Mouse (Mus musculus) embryonic facial prominence, embryonic 12.5 days (tissue): ENCODE measurements around the gene Mrvi1. TPM values are rescaled to one million over a fixed set of nuclear protein-coding genes. Genes with fewer than 3 reads are reported as not detected.

Experiments used
- ATAC-seq: fragments of 200-750 bp; cut with Nextera tagmentation; 2 replicates; pipeline ENCODE4 v1.8.0; 2017; ENCODE audit not compliant: insufficient number of reproducible peaks, insufficient read depth, low FRiP score, low TSS enrichment
- H3K27ac ChIP-seq: fragments of 300-500 bp; sonication (generic); 2 replicates; pipeline ENCODE4 v1.5.1; 2016; ENCODE audit warnings: mild to moderate bottlenecking
- H3K27me3 ChIP-seq: fragments of 300-500 bp; sonication (generic); 2 replicates; pipeline ENCODE4 v1.6.1; 2016; ENCODE audit warnings: mild to moderate bottlenecking, moderate library complexity
- H3K36me3 ChIP-seq: fragments of 300-500 bp; sonication (generic); 2 replicates; pipeline ENCODE4 v1.6.1; 2016; ENCODE audit warnings: mild to moderate bottlenecking
- H3K4me1 ChIP-seq: fragments of 300-500 bp; sonication (generic); 2 replicates; pipeline ENCODE4 v1.6.1; 2016
- H3K4me2 ChIP-seq: fragments of 300-500 bp; sonication (generic); replicated peaks from 2 replicates; pipeline ENCODE4 v1.6.1; 2016; ENCODE audit warnings: mild to moderate bottlenecking, moderate library complexity
- H3K4me3 ChIP-seq: fragments of 300-500 bp; sonication (generic); 2 replicates; pipeline ENCODE4 v1.5.1; 2016; ENCODE audit warnings: mild to moderate bottlenecking
- H3K9ac ChIP-seq: fragments of 300-500 bp; sonication (generic); 2 replicates; pipeline ENCODE4 v1.6.1; 2016; ENCODE audit warnings: mild to moderate bottlenecking, moderate library complexity
- H3K9me3 ChIP-seq: fragments of 300-500 bp; sonication (generic); 2 replicates; pipeline ENCODE4 v1.6.1; 2016; ENCODE audit warnings: mild to moderate bottlenecking, moderate library complexity
- WGBS: fragments of 180-500 bp; shearing (Covaris S2); methylation state at CpG from one replicate; pipeline ENCODE4 v1.1.7; 2016; 5-methylcytosine and 5-hydroxymethylcytosine counted together
- polyA plus RNA-seq: library from polyadenylated mRNA; unstranded; fragments of >200 nt; fragmentation: Nextera tagmentation; extraction: Ambion mirVana; gene quantifications from 2 replicates; pipeline ENCODE4 v1.2.1, GENCODE M21; 2016

The Mrvi1 gene
- polyA plus RNA-seq, 1 experiment from 2014 or later: 1.2 TPM

DNA sequence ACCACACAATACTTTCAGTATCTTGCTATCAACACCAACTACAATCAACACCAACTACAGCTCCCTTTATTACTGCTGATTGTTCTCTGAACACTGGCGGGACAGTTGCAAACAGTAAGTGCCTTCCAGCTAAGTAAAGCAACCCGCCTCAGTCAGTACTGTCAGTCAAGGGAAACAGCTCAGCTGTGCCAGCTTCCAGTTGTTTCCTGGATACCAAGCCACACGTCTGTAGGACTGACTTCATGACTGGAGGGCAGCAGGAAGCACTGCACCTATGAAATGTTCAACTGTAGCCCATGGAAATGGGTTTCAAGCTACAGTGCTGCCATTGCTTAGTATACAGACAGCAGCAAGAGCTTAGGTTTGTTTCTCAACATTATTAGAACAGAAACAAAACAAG, 147.7 kb downstream of the Mrvi1 start:
- H3K36me3 ChIP-seq: 0 out of 2 replicates have a peak, but pooled peaks cover 7% of the 10 kb centered on the region
- no peak overlapping the region for H3K4me3 ChIP-seq
- H3K27ac ChIP-seq: no peak overlapping the region
- no peak overlapping the region for H3K4me2 ChIP-seq
- H3K4me1 ChIP-seq: no peaks in the 10 kb centered on the region
- 57% methylated on average over 3 of the region's 3 CpGs for WGBS
- no peaks in the 10 kb centered on the region for H3K9me3 ChIP-seq
- H3K9ac ChIP-seq: no peak overlapping the region
- no peak for ATAC-seq
- H3K27me3 ChIP-seq: no peaks in the 10 kb centered on the region

DNA sequence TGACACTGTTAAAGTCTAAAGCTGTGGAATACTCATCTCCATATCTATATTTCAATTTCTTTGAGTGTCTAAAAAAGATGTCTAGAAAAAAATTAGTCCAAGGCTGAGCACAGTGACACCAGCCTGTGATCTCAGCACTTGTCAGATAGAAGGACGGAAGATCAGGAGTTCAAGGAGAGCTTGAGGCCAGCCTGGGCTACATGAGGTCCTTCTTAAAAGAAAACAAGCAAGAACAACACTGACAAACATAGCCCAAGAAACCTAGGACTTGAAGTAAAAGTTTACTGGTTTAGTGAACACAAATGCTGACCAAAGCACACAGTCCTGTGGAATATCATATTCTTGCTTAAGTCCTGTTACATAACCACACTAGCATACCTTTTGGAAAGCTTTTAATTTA, 148.2 kb downstream of the Mrvi1 start:
- H3K4me2 ChIP-seq: no peak overlapping the region
- no peaks in the 10 kb centered on the region for H3K9me3 ChIP-seq
- no peak for ATAC-seq
- no peak overlapping the region for H3K4me3 ChIP-seq
- WGBS: 97% methylated on average over 1 of the region's 1 CpGs
- H3K27me3 ChIP-seq: no peaks in the 10 kb centered on the region
- no peak overlapping the region for H3K27ac ChIP-seq
- no peak overlapping the region for H3K9ac ChIP-seq
- peaks cover 9% of the 10 kb centered on the region; the same call in 1 of the 2 replicates for H3K36me3 ChIP-seq
- H3K4me1 ChIP-seq: no peaks in the 10 kb centered on the region

DNA sequence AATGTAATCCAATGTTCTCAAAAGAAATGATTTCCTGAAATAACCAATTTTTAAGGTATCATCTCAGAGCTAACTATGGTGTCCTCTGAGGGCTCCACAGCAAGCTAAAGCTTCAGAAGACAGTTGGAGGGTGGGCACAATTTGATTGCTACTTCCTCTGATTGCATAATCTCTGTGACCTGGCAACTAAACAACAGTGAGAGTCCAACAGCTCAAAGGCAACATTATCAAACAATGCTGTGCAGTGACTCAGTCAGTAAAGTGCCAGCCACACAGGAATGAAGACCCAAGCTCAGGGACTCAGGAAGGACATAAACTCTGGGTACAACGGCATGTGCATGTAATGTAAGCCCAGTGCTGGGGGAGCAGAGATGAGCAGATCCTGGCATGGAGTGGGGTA, 149.2 kb downstream of the Mrvi1 start:
- Histone ChIP-seq H3K4me3 (no peak overlapping the region), H3K36me3 (peaks cover 13% of the 10 kb centered on the region; the same call in 1 of the 2 replicates), H3K9me3 (no peaks in the 10 kb centered on the region), H3K4me1 (no peaks in the 10 kb centered on the region), H3K27ac (no peak overlapping the region), H3K9ac (no peak overlapping the region), H3K4me2 (no peak overlapping the region), H3K27me3 (no peaks in the 10 kb centered on the region)
- WGBS: 81% methylated on average over 1 of the region's 1 CpGs
- no peak for ATAC-seq

DNA sequence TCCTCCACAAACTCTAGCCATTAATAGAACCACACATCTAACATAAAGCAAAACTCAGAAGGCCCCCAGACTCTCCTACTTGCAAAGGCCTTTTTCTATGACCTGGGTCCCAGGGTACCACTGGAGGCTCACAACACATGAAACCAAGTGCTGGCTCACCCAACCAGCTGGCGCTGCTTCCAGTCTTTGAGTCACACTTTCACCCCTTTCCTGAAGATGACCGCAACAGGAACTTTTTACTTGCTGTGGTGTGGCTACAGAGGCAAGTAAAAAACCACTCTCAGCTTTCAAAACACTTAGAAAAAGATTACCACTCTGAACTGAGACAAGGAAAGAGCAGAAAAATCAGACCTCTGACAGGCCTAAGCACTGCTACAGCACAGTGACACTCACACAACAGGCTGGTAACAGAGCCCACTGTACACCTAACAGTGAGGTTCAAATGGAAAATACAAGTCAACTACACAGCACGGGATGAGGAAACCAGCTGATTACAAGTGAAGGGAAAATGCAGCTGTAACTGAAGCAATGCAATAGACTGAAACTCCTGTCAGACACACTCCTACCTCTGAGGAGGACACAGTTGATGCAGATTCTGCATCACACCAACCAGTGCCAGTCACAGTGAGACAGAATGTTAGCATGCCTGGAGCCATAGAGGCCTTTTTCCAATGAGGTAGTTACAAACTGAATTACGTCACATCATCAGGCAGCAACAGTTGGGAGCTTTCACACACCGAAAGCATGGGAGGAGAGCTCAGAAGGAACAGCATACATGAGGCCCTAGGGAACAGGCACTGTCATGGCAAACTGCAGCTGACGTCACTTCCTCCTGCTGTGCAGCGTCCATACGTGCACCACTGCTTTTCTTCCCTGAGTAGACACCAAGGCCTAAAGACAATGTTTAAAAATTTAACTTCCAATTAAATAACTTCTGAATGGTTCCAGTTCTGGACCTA, 158.0 kb downstream of the Mrvi1 start:
- Histone ChIP-seq H3K4me2 (no peak overlapping the region), H3K4me1 (peaks cover 7% of the 10 kb centered on the region), H3K27me3 (no peaks in the 10 kb centered on the region), H3K9ac (no peak overlapping the region), H3K4me3 (no peak overlapping the region), H3K36me3 (peaks cover 6% of the 10 kb centered on the region; the same call in 1 of the 2 replicates), H3K27ac (no peak overlapping the region), H3K9me3 (no peaks in the 10 kb centered on the region)
- ATAC-seq: no peak
- WGBS: 86% methylated on average over 8 of the region's 8 CpGs

DNA sequence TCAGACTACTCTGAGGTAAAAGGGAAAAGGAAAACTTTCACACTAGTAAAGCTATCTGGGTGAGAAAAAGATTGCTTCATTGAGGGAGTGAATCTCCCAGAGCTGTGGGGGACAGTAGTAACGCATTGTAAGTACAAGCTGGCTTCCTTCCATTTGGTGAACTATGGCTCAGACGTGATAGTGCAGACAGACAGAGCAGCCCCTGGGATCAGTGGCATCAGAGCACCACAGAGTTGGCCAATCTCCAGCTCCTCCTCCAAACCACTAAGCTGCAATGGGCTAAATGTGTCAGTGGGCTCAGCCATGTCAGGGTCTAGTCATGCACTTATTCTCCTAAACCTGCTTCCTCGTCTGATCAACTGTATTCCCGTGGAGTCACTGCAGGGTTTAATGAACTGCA, 158.7 kb downstream of the Mrvi1 start:
- no peak for ATAC-seq
- H3K4me1 ChIP-seq: peaks cover 7% of the 10 kb centered on the region
- no peak overlapping the region for H3K4me2 ChIP-seq
- H3K9ac ChIP-seq: no peak overlapping the region
- H3K36me3 ChIP-seq: no peaks in the 10 kb centered on the region
- H3K27ac ChIP-seq: no peak overlapping the region
- H3K9me3 ChIP-seq: no peaks in the 10 kb centered on the region
- no peaks in the 10 kb centered on the region for H3K27me3 ChIP-seq
- 84% methylated on average over 4 of the region's 4 CpGs for WGBS
- no peak overlapping the region for H3K4me3 ChIP-seq

DNA sequence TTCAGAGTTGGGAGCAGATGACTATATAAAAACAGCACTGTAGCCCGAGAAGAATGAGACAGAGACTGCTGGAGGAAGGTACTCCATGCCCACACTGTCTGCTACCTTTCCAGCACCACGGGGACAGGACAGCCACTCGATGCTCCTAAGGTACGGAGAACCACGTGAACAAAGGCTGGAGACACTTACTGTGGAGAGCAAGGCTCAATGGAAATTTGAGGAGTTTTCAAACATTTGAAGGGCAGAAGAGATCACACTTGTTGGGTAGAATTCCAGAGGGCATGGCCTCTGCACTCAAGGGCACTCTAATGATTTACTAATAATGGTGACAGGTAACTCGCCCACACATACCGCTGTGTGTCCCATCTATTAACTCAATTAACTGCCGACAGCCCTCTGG, 159.2 kb downstream of the Mrvi1 start:
- Histone ChIP-seq H3K27ac (no peak overlapping the region), H3K4me1 (peaks cover 7% of the 10 kb centered on the region), H3K36me3 (no peaks in the 10 kb centered on the region), H3K4me2 (no peak overlapping the region), H3K9ac (no peak overlapping the region; the same call in 1 of the 2 replicates), H3K9me3 (no peaks in the 10 kb centered on the region), H3K27me3 (no peaks in the 10 kb centered on the region), H3K4me3 (no peak overlapping the region)
- WGBS: 73% methylated on average over 8 of the region's 8 CpGs
- ATAC-seq: no peak

DNA sequence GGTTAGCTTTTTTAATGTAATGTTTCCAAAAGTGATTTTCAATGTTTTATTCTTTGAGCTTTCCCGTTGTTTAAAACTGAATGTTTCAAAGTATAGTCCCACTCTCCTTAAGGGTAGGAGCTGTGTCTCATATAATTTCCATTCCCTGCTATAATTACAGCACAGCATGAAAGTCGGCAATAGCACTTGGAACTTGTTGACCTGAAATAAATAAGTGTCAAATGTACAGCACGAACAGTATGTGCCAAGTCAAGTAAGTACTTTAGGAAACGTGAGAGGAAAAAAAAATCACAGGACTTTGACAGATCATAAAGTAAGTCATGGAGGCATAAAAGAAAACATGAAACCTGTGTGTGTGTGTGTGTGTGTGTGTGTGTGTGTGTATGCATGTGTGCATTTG, 160.2 kb downstream of the Mrvi1 start:
- Histone ChIP-seq H3K4me3 (no peak overlapping the region), H3K36me3 (no peaks in the 10 kb centered on the region), H3K4me1 (peaks cover 7% of the 10 kb centered on the region), H3K4me2 (no peak overlapping the region), H3K9ac (no peak overlapping the region), H3K27me3 (no peaks in the 10 kb centered on the region), H3K9me3 (no peaks in the 10 kb centered on the region), H3K27ac (peak overlapping the region; percentile 37)
- no peak for ATAC-seq
- WGBS: 56% methylated on average over 4 of the region's 4 CpGs

DNA sequence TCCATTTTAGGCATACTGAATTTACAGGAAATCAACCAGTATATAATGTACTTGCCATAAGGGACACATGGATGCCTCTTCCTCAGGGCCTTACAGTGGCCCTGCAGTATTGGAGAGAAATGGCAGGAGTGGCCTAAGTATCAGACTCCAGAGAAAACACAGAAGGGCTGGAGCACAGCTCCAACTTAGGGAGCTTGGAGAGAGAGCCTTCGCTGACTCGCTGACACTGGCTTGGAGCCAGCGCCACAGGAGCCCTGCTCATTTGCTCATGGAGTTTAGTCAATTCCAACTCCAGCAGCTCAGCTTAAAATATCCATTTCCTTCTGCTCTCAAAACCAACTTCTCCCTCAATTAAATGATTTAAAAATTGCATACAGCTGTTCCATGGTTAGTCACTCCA, 160.6 kb downstream of the Mrvi1 start:
- Histone ChIP-seq H3K4me1 (peaks cover 7% of the 10 kb centered on the region), H3K27ac (peak overlapping the region; percentile 37; the same call in 1 of the 2 replicates), H3K9me3 (no peaks in the 10 kb centered on the region), H3K4me3 (no peak overlapping the region), H3K27me3 (no peaks in the 10 kb centered on the region), H3K36me3 (no peaks in the 10 kb centered on the region), H3K9ac (no peak overlapping the region), H3K4me2 (no peak overlapping the region)
- WGBS: 32% methylated on average over 3 of the region's 3 CpGs
- 0 out of 2 replicates have a peak, but pooled peaks have one; percentile 56 for ATAC-seq

DNA sequence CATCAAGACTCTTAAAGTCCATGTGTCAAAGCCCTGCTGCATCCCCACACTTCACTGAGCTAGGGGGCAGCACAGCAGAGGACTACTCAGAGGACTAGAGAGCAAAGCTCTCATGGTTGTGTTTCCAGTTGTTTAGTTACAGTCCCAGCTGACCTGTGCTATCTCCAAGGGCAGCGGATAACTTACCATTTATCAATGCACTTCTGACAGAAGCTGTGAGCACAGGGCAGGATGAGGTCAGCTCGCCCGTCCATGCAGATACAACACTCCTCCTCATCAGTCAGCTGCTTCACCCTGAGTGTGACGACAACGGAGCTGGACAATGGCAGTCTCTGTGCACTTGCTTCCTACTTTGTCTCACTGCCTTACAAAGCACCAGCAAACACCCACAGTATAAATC, 161.2 kb downstream of the Mrvi1 start:
- no peak overlapping the region for H3K4me2 ChIP-seq
- H3K4me3 ChIP-seq: no peak overlapping the region
- H3K9ac ChIP-seq: no peak overlapping the region
- H3K36me3 ChIP-seq: no peaks in the 10 kb centered on the region
- WGBS: 57% methylated on average over 5 of the region's 5 CpGs
- H3K9me3 ChIP-seq: no peaks in the 10 kb centered on the region
- no peak overlapping the region for H3K27ac ChIP-seq
- H3K27me3 ChIP-seq: no peaks in the 10 kb centered on the region
- peaks cover 7% of the 10 kb centered on the region for H3K4me1 ChIP-seq
- ATAC-seq: peak; percentile 60; the same call in 1 of the 2 replicates

DNA sequence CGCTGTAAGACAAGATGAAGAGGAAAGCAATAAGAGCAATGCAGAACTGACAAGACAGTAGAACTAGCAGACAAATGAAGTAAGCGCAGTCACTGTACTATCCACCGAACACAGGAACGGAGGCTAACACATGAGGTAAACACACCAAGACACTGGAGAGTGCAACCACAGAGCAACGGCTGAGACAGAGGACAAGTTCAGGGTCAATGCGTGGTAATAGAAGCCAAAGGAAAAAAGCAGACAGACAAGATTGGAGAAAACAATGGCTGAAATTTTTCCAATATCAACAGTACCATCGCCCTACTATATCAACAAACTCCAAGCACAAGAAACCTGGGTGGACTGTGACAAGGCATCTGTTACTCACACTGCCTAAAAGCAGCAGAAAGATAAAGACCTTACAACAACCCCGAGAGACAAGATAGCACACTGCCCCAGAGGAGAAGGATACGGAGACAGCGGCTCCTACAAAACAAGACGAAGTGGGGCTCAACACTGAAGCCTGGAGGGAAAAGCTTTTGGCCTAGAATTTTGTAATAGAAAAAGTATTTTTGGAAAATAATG, 163.4 kb downstream of the Mrvi1 start:
- WGBS: 89% methylated on average over 11 of the region's 11 CpGs
- Histone ChIP-seq H3K4me2 (no peak overlapping the region), H3K4me3 (no peak overlapping the region), H3K9ac (no peak overlapping the region), H3K27me3 (no peaks in the 10 kb centered on the region), H3K9me3 (no peaks in the 10 kb centered on the region), H3K4me1 (peaks cover 7% of the 10 kb centered on the region), H3K27ac (no peak overlapping the region), H3K36me3 (no peaks in the 10 kb centered on the region)
- no peak for ATAC-seq
